Mouse (Mus musculus) hindbrain, embryonic 16.5 days (tissue): Measurements from ENCODE around the gene Nudt15. TPM values are rescaled to one million over a fixed set of nuclear protein-coding genes. Genes with fewer than 3 reads are reported as not detected.

Experiments
- ATAC-seq: fragments of 200-750 bp; cut with Nextera tagmentation; 2 replicates; pipeline ENCODE4 v1.8.0; 2017; ENCODE audit warnings: moderate TSS enrichment, moderate library complexity
- H3K27ac ChIP-seq: fragments of 300-500 bp; sonication (generic); 2 replicates; pipeline ENCODE4 v1.5.1; 2014; ENCODE audit warnings: low read depth, mild to moderate bottlenecking, control low read depth, low read length, moderate library complexity
- H3K27me3 ChIP-seq: fragments of 300-500 bp; sonication (generic); replicated peaks from 2 replicates; pipeline ENCODE4 v1.6.1; 2014; ENCODE audit warnings: low read length; ENCODE audit not compliant: control insufficient read depth, insufficient read depth
- H3K36me3 ChIP-seq: fragments of 300-500 bp; sonication (generic); 2 replicates; pipeline ENCODE4 v1.6.1; 2014; ENCODE audit warnings: mild to moderate bottlenecking, low read length, moderate library complexity, mixed read lengths; ENCODE audit not compliant: control insufficient read depth, insufficient read depth
- H3K4me1 ChIP-seq: fragments of 300-500 bp; sonication (generic); 2 replicates; pipeline ENCODE4 v1.6.1; 2014; ENCODE audit warnings: low read depth, low read length; ENCODE audit not compliant: control insufficient read depth, insufficient read depth
- H3K4me2 ChIP-seq: fragments of 300-500 bp; sonication (generic); 2 replicates; pipeline ENCODE4 v1.6.1; 2014; ENCODE audit warnings: mild to moderate bottlenecking, low read length, control low read depth, moderate library complexity
- H3K4me3 ChIP-seq: fragments of 300-500 bp; sonication (generic); 2 replicates; pipeline ENCODE4 v1.5.1; 2014; ENCODE audit warnings: mild to moderate bottlenecking, low read length, control low read depth, moderate library complexity
- H3K9ac ChIP-seq: fragments of 300-500 bp; sonication (generic); 2 replicates; pipeline ENCODE4 v1.6.1; 2014; ENCODE audit warnings: low read depth, mild to moderate bottlenecking, control low read depth, low read length, moderate library complexity
- H3K9me3 ChIP-seq: fragments of 300-500 bp; sonication (generic); 2 replicates; pipeline ENCODE4 v1.6.1; 2014; ENCODE audit warnings: mild to moderate bottlenecking, low read length, moderate library complexity; ENCODE audit not compliant: control insufficient read depth
- WGBS: fragments of 180-500 bp; shearing (Covaris S2); extraction: QIAGEN DNeasy Blood & Tissue Kit; methylation state at CpG from one replicate; pipeline ENCODE4 v1.1.7; 2014; 5-methylcytosine and 5-hydroxymethylcytosine counted together
- polyA plus RNA-seq: library from polyadenylated mRNA; unstranded; fragments of >200 nt; fragmentation: Nextera tagmentation; extraction: Ambion mirVana; gene quantifications from 2 replicates; pipeline ENCODE4 v1.2.1, GENCODE M21; 2015

Gene Nudt15
- polyA plus RNA-seq, 1 experiment from 2014 or later, result 8.5 TPM

GRCm38 (mm10) chr14:73501721-73502120, 46.3 kb downstream of the Nudt15 start:
- peak; percentile 46; the same call in 1 of the 2 replicates for ATAC-seq
- Histone ChIP-seq H3K4me3 (no peak overlapping the region), H3K27ac (peak overlapping the region; percentile 60), H3K9ac (no peak overlapping the region), H3K36me3 (no peaks in the 10 kb centered on the region), H3K27me3 (no peaks in the 10 kb centered on the region), H3K9me3 (no peaks in the 10 kb centered on the region), H3K4me2 (no peak overlapping the region), H3K4me1 (0 out of 2 replicates have a peak, but pooled peaks cover 2% of the 10 kb centered on the region)
- WGBS, result 57% methylated on average over 6 of the region's 6 CpGs

GRCm38 (mm10) chr14:73501283-73501682, 46.8 kb downstream of the Nudt15 start:
- no peak overlapping the region; the same call in 1 of the 2 replicates for H3K27ac ChIP-seq
- 0 out of 2 replicates have a peak, but pooled peaks cover 2% of the 10 kb centered on the region for H3K4me1 ChIP-seq
- H3K4me3 ChIP-seq, result no peak overlapping the region
- 83% methylated on average over 9 of the region's 9 CpGs for WGBS
- no peak overlapping the region for H3K9ac ChIP-seq
- no peak overlapping the region for H3K4me2 ChIP-seq
- no peaks in the 10 kb centered on the region for H3K9me3 ChIP-seq
- H3K36me3 ChIP-seq, result no peaks in the 10 kb centered on the region
- ATAC-seq, result no peak
- no peaks in the 10 kb centered on the region for H3K27me3 ChIP-seq

- Histone ChIP-seq H3K27me3 (no peaks in the 10 kb centered on the region), H3K4me2 (no peak overlapping the region), H3K4me3 (no peak overlapping the region), H3K9ac (no peak overlapping the region), H3K9me3 (no peaks in the 10 kb centered on the region), H3K4me1 (no peaks in the 10 kb centered on the region), H3K27ac (no peak overlapping the region), H3K36me3 (no peaks in the 10 kb centered on the region)
- WGBS, result 73% methylated on average over 7 of the region's 7 CpGs
- ATAC-seq, result no peak
Observed at GRCm38 (mm10) chr14:73495753-73496152, 52.3 kb downstream of the Nudt15 start.

- Histone ChIP-seq H3K36me3 (no peaks in the 10 kb centered on the region), H3K27me3 (no peaks in the 10 kb centered on the region), H3K27ac (no peak overlapping the region), H3K4me1 (no peaks in the 10 kb centered on the region), H3K9me3 (peaks cover 3% of the 10 kb centered on the region), H3K9ac (no peak overlapping the region), H3K4me3 (no peak overlapping the region), H3K4me2 (no peak overlapping the region)
- ATAC-seq, result no peak
- WGBS, result 70% methylated on average over 6 of the region's 6 CpGs
Observed at GRCm38 (mm10) chr14:73494122-73494521, 53.9 kb downstream of the Nudt15 start.

- no peak overlapping the region for H3K9ac ChIP-seq
- peaks cover 3% of the 10 kb centered on the region for H3K9me3 ChIP-seq
- no peak for ATAC-seq
- no peak overlapping the region for H3K4me3 ChIP-seq
- H3K27ac ChIP-seq, result no peak overlapping the region
- no peaks in the 10 kb centered on the region for H3K27me3 ChIP-seq
- H3K4me1 ChIP-seq, result no peaks in the 10 kb centered on the region
- no peaks in the 10 kb centered on the region for H3K36me3 ChIP-seq
- WGBS, result 97% methylated on average over 6 of the region's 6 CpGs
- H3K4me2 ChIP-seq, result no peak overlapping the region
Observed at GRCm38 (mm10) chr14:73493356-73493755, 54.7 kb downstream of the Nudt15 start.

- H3K4me3 ChIP-seq, result no peak overlapping the region
- no peak for ATAC-seq
- H3K27me3 ChIP-seq, result no peaks in the 10 kb centered on the region
- H3K4me1 ChIP-seq, result no peaks in the 10 kb centered on the region
- H3K9me3 ChIP-seq, result peaks cover 3% of the 10 kb centered on the region
- no peaks in the 10 kb centered on the region for H3K36me3 ChIP-seq
- no peak overlapping the region for H3K4me2 ChIP-seq
- 83% methylated on average over 5 of the region's 5 CpGs for WGBS
- no peak overlapping the region for H3K9ac ChIP-seq
- H3K27ac ChIP-seq, result no peak overlapping the region
Observed at GRCm38 (mm10) chr14:73486641-73487040, 61.4 kb downstream of the Nudt15 start.

- Histone ChIP-seq H3K4me3 (no peak overlapping the region), H3K27me3 (no peaks in the 10 kb centered on the region), H3K9ac (no peak overlapping the region), H3K9me3 (no peaks in the 10 kb centered on the region), H3K36me3 (no peaks in the 10 kb centered on the region), H3K27ac (no peak overlapping the region), H3K4me2 (no peak overlapping the region), H3K4me1 (no peaks in the 10 kb centered on the region)
- WGBS, result 58% methylated on average over 3 of the region's 3 CpGs
- ATAC-seq, result no peak
Observed at GRCm38 (mm10) chr14:73484366-73485110, 63.5 kb downstream of the Nudt15 start.

- H3K27me3 ChIP-seq, result no peaks in the 10 kb centered on the region
- H3K9me3 ChIP-seq, result no peaks in the 10 kb centered on the region
- 88% methylated on average over 5 of the region's 5 CpGs for WGBS
- H3K27ac ChIP-seq, result no peak overlapping the region
- no peaks in the 10 kb centered on the region for H3K4me1 ChIP-seq
- H3K36me3 ChIP-seq, result no peaks in the 10 kb centered on the region
- no peak for ATAC-seq
- H3K4me2 ChIP-seq, result no peak overlapping the region
- H3K4me3 ChIP-seq, result no peak overlapping the region
- no peak overlapping the region for H3K9ac ChIP-seq
Observed at GRCm38 (mm10) chr14:73483516-73484229, 64.4 kb downstream of the Nudt15 start.

- Histone ChIP-seq H3K4me1 (peaks cover 7% of the 10 kb centered on the region), H3K4me2 (no peak overlapping the region), H3K4me3 (no peak overlapping the region), H3K9ac (no peak overlapping the region), H3K27me3 (no peaks in the 10 kb centered on the region), H3K36me3 (no peaks in the 10 kb centered on the region), H3K9me3 (peaks cover 2% of the 10 kb centered on the region; the same call in 1 of the 2 replicates), H3K27ac (no peak overlapping the region)
- 41% methylated on average over 1 of the region's 1 CpGs for WGBS
- ATAC-seq, result no peak
Observed at GRCm38 (mm10) chr14:73479771-73480170, 68.3 kb downstream of the Nudt15 start.
